Mouse (Mus musculus) liver, embryonic 11.5 days (tissue): ENCODE data around the gene B3galt4. TPM values are rescaled to one million over a fixed set of nuclear protein-coding genes. Genes with fewer than 3 reads are reported as not detected.
A peak's percentile ranks its signal among the peaks of the same experiment; 100 is the strongest.

Source experiments
- ATAC-seq: fragments of 200-750 bp; cut with Nextera tagmentation; replicated peaks from 2 replicates; pipeline ENCODE4 v1.8.0; 2017; ENCODE audit warnings: moderate number of reproducible peaks, mild to moderate bottlenecking, moderate TSS enrichment, moderate library complexity; ENCODE audit not compliant: low FRiP score
- DNase-seq: peaks from one replicate; pipeline ENCODE4 v3.0.0-alpha.2; 2017; ENCODE audit warnings: low spot score
- H3K27ac ChIP-seq: fragments of 300-500 bp; sonication (generic); 2 replicates; pipeline ENCODE4 v1.5.1; 2014; ENCODE audit warnings: mild to moderate bottlenecking, low read depth, low read length, control low read depth
- H3K27me3 ChIP-seq: fragments of 300-500 bp; sonication (generic); replicated peaks from 2 replicates; pipeline ENCODE4 v1.6.1; 2014; ENCODE audit warnings: low read length, mixed read lengths; ENCODE audit not compliant: control insufficient read depth, insufficient read depth
- H3K36me3 ChIP-seq: fragments of 300-500 bp; sonication (generic); 2 replicates; pipeline ENCODE4 v1.6.1; 2014; ENCODE audit warnings: mild to moderate bottlenecking, low read length, moderate library complexity, mixed read lengths; ENCODE audit not compliant: control insufficient read depth, insufficient read depth
- H3K4me1 ChIP-seq: fragments of 300-500 bp; sonication (generic); replicated peaks from 2 replicates; pipeline ENCODE4 v1.6.1; 2014; ENCODE audit warnings: low read length, mixed read lengths; ENCODE audit not compliant: control insufficient read depth, insufficient read depth
- H3K4me2 ChIP-seq: fragments of 300-500 bp; sonication (generic); 2 replicates; pipeline ENCODE4 v1.6.1; 2014; ENCODE audit warnings: mild to moderate bottlenecking, control low read depth, moderate library complexity
- H3K4me3 ChIP-seq: fragments of 300-500 bp; sonication (generic); 2 replicates; pipeline ENCODE4 v1.5.1; 2014; ENCODE audit warnings: low read depth, low read length, control low read depth
- H3K9ac ChIP-seq: fragments of 300-500 bp; sonication (generic); 2 replicates; pipeline ENCODE4 v1.6.1; 2014; ENCODE audit warnings: low read depth, low read length, control low read depth
- H3K9me3 ChIP-seq: fragments of 300-500 bp; sonication (generic); 2 replicates; pipeline ENCODE4 v1.6.1; 2016; ENCODE audit warnings: low read length, inconsistent platforms, mixed read lengths; ENCODE audit not compliant: control insufficient read depth
- WGBS: fragments of 180-500 bp; shearing (Covaris S2); extraction: QIAGEN DNeasy Blood & Tissue Kit; methylation state at CpG from one replicate; pipeline ENCODE4 v1.1.7; 2014; 5-methylcytosine and 5-hydroxymethylcytosine counted together
- polyA plus RNA-seq: library from polyadenylated mRNA; unstranded; fragments of >200 nt; fragmentation: Nextera tagmentation; extraction: Ambion mirVana; gene quantifications from 2 replicates; pipeline ENCODE4 v1.2.1, GENCODE M21; 2014

Gene B3galt4
- polyA plus RNA-seq, 1 experiment from 2014 or later: 2.9 TPM

GRCm38 (mm10) chr17:33916847-33917655, 34.2 kb downstream of the B3galt4 start:
- Histone ChIP-seq H3K9me3 (0 out of 2 replicates have a peak, but pooled peaks cover 2% of the 10 kb centered on the region), H3K9ac (peak overlapping the region; percentile 60), H3K4me1 (peaks cover 32% of the 10 kb centered on the region), H3K4me3 (peak overlapping the region; percentile 66), H3K27me3 (no peaks in the 10 kb centered on the region), H3K36me3 (peaks cover 38% of the 10 kb centered on the region), H3K27ac (peak overlapping the region; percentile 1), H3K4me2 (peak overlapping the region; percentile 76)
- DNase-seq (no peak), ATAC-seq (no peak)
- WGBS: 82% methylated on average over 31 of the region's 31 CpGs

- peak overlapping the region; percentile 66 for H3K4me3 ChIP-seq
- H3K4me1 ChIP-seq: peaks cover 32% of the 10 kb centered on the region
- peak overlapping the region; percentile 78 for H3K27ac ChIP-seq
- H3K36me3 ChIP-seq: peaks cover 46% of the 10 kb centered on the region
- 0 out of 2 replicates have a peak, but pooled peaks have one; percentile 3 for ATAC-seq
- no peaks in the 10 kb centered on the region for H3K27me3 ChIP-seq
- peak overlapping the region; percentile 76 for H3K4me2 ChIP-seq
- DNase-seq: no peak
- peak overlapping the region; percentile 60 for H3K9ac ChIP-seq
- H3K9me3 ChIP-seq: 0 out of 2 replicates have a peak, but pooled peaks cover 2% of the 10 kb centered on the region
- 2% methylated on average over 18 of the region's 20 CpGs for WGBS
These were observed 35.0 kb downstream of the B3galt4 start for GRCm38 (mm10) chr17:33916294-33916693.

GRCm38 (mm10) chr17:33915671-33916250, 35.5 kb downstream of the B3galt4 start, which contains the start of the genes Tapbp and Zbtb22:
Gene Tapbp, plus strand, starts transcription at chr17:33915899.
Gene Zbtb22, plus strand, starts transcription at chr17:33915904.
- ATAC-seq: peak; percentile 85
- Histone ChIP-seq H3K9ac (peak within 1 kb of the TSS; percentile 60), H3K4me3 (peak within 1 kb of the TSS; percentile 66), H3K36me3 (peaks cover 50% of the 10 kb centered on the region), H3K27me3 (no peaks in the 10 kb centered on the region), H3K4me2 (peak within 1 kb of the TSS; percentile 76), H3K4me1 (peaks cover 28% of the 10 kb centered on the region), H3K27ac (peak within 1 kb of the TSS; percentile 78), H3K9me3 (0 out of 2 replicates have a peak, but pooled peaks cover 2% of the 10 kb centered on the region)
- WGBS: under 1% methylated on average over 34 of the region's 34 CpGs
- peak; percentile 92 for DNase-seq

- H3K9me3 ChIP-seq: 0 out of 2 replicates have a peak, but pooled peaks cover 2% of the 10 kb centered on the region
- peak overlapping the region; percentile 30; the same call in 1 of the 2 replicates for H3K27ac ChIP-seq
- no peaks in the 10 kb centered on the region for H3K27me3 ChIP-seq
- peak overlapping the region; percentile 66 for H3K4me3 ChIP-seq
- H3K9ac ChIP-seq: peak overlapping the region; percentile 31
- peaks cover 34% of the 10 kb centered on the region for H3K4me1 ChIP-seq
- H3K4me2 ChIP-seq: peak overlapping the region; percentile 76
- ATAC-seq (no peak), DNase-seq (no peak)
- 66% methylated on average over 13 of the region's 13 CpGs for WGBS
- H3K36me3 ChIP-seq: peaks cover 53% of the 10 kb centered on the region
These were observed 36.3 kb downstream of the B3galt4 start for GRCm38 (mm10) chr17:33914969-33915391.

GRCm38 (mm10) chr17:33913905-33914304, 37.4 kb downstream of the B3galt4 start:
- Histone ChIP-seq H3K27ac (0 out of 2 replicates have a peak overlapping the region, but pooled peaks have one; percentile 13), H3K27me3 (no peaks in the 10 kb centered on the region), H3K4me3 (no peak overlapping the region), H3K4me2 (no peak overlapping the region; the same call in 1 of the 2 replicates), H3K9me3 (0 out of 2 replicates have a peak, but pooled peaks cover 2% of the 10 kb centered on the region), H3K9ac (no peak overlapping the region), H3K4me1 (peaks cover 30% of the 10 kb centered on the region), H3K36me3 (peaks cover 53% of the 10 kb centered on the region)
- no peak for DNase-seq
- WGBS: 93% methylated on average over 8 of the region's 8 CpGs
- ATAC-seq: no peak

GRCm38 (mm10) chr17:33913264-33913663, 38.0 kb downstream of the B3galt4 start:
- no peak overlapping the region for H3K4me3 ChIP-seq
- 0 out of 2 replicates have a peak overlapping the region, but pooled peaks have one; percentile 13 for H3K27ac ChIP-seq
- DNase-seq (no peak), ATAC-seq (no peak)
- whole genome bisulfite sequencing: 87% methylated on average over 10 of the region's 10 CpGs
- H3K9ac ChIP-seq: no peak overlapping the region
- peaks cover 24% of the 10 kb centered on the region for H3K4me1 ChIP-seq
- H3K27me3 ChIP-seq: no peaks in the 10 kb centered on the region
- 0 out of 2 replicates have a peak, but pooled peaks cover 2% of the 10 kb centered on the region for H3K9me3 ChIP-seq
- H3K36me3 ChIP-seq: peaks cover 51% of the 10 kb centered on the region
- H3K4me2 ChIP-seq: no peak overlapping the region; the same call in 1 of the 2 replicates

GRCm38 (mm10) chr17:33911813-33912414, 39.4 kb downstream of the B3galt4 start:
- Histone ChIP-seq H3K9me3 (no peaks in the 10 kb centered on the region), H3K4me2 (no peak overlapping the region), H3K4me3 (no peak overlapping the region), H3K9ac (no peak overlapping the region), H3K27ac (no peak overlapping the region), H3K36me3 (peaks cover 38% of the 10 kb centered on the region), H3K4me1 (peaks cover 23% of the 10 kb centered on the region), H3K27me3 (no peaks in the 10 kb centered on the region)
- 92% methylated on average over 28 of the region's 28 CpGs for WGBS
- ATAC-seq (no peak), DNase-seq (no peak)

GRCm38 (mm10) chr17:33911052-33911812, 40.1 kb downstream of the B3galt4 start:
- H3K4me2 ChIP-seq: no peak overlapping the region
- no peak overlapping the region for H3K4me3 ChIP-seq
- no peak overlapping the region for H3K9ac ChIP-seq
- H3K4me1 ChIP-seq: peaks cover 23% of the 10 kb centered on the region
- WGBS: 91% methylated on average over 31 of the region's 31 CpGs
- H3K9me3 ChIP-seq: no peaks in the 10 kb centered on the region
- H3K36me3 ChIP-seq: peaks cover 38% of the 10 kb centered on the region
- DNase-seq: no peak
- no peaks in the 10 kb centered on the region for H3K27me3 ChIP-seq
- no peak for ATAC-seq
- H3K27ac ChIP-seq: no peak overlapping the region
